ENCODE assay signal across 18 mouse cellular contexts in genomic region chr9:42387038-42387437, GRCm38 (mm10). TPM values are rescaled to one million over a fixed set of nuclear protein-coding genes. Genes with fewer than 3 reads are reported as not detected.
"Had no signal": no experiment of that assay in that cellular context is flagged by ENCODE, and none has a peak within 500 bp of the region (broad histone marks: within the 10 kb centered on the region; RNA-seq: fewer than 3 reads in every experiment).

No protein-coding gene starts in this region.

- H3K4me2 ChIP-seq: liver, embryonic 13.5 days; midbrain, embryonic 11.5 days; stomach, embryonic 15.5 days had no signal

- H3K27ac ChIP-seq: kidney, postnatal 0 days; layer of hippocampus, adult 2 months; liver, embryonic 13.5 days; stomach, embryonic 15.5 days had no signal

- H3K27me3 ChIP-seq: liver, embryonic 13.5 days; stomach, embryonic 15.5 days had no signal

- H3K9ac ChIP-seq: liver, embryonic 13.5 days; stomach, embryonic 15.5 days had no signal

- H3K36me3 ChIP-seq: liver, embryonic 13.5 days; stomach, embryonic 15.5 days had no signal

- H3K4me1 ChIP-seq: liver, embryonic 13.5 days; stomach, embryonic 15.5 days had no signal

- H3K9me3 ChIP-seq: liver, embryonic 13.5 days; stomach, embryonic 15.5 days had no signal

- ATAC-seq: intestine, postnatal 0 days had no signal

- H3K4me3 ChIP-seq: layer of hippocampus, adult 2 months; liver, embryonic 13.5 days; stomach, embryonic 15.5 days had no signal

- DNase-seq: kidney, adult 2 months; kidney, postnatal 25 days; liver, embryonic 13.5 days; lung, adult 2 months; lung, postnatal 14 days; lung, postnatal 4 days; midbrain, embryonic 14.5 days; thymus, adult 2 months; thymus, postnatal 14 days; thymus, postnatal 4 days had no signal

RNA-seq across cellular contexts. Expression of gene Tecta, which starts 12.7 kb away (rescaled TPM):
- total RNA-seq: liver, adult 2 months; megakaryocyte progenitor cell, adult 5-6 weeks; megakaryocyte-erythroid progenitor cell, adult 5-6 weeks had no signal
- polyA plus RNA-seq: liver, adult 2 months had no signal
